ENCODE assay signal across 21 mouse cellular contexts in genomic region chr14:22668711-22669110, GRCm38 (mm10).
DNase-seq lines count a peak whose midpoint lies in the region; ATAC-seq and TF ChIP-seq lines count a peak whose summit lies in the region.
"Had no signal": no experiment of that assay in that cellular context is flagged by ENCODE, and none has a peak within 500 bp of the region (broad histone marks: within the 10 kb centered on the region; RNA-seq: fewer than 3 reads in every experiment).

No protein-coding gene starts in this region.

- H3K9ac ChIP-seq in heart, adult 2 months (ENCODE audit: low read depth, low read length) = no peak overlapping the region
- H3K9ac ChIP-seq in midbrain, postnatal 0 days (replicated peaks; ENCODE audit: low read length, poor library complexity, severe bottlenecking) = no peak overlapping the region
- no peak overlapping the region for H3K9ac ChIP-seq in midbrain, embryonic 13.5 days (replicated peaks)
- H3K9ac ChIP-seq in hindbrain, embryonic 11.5 days (ENCODE audit: low read depth, low read length) = no peak overlapping the region
- H3K9ac ChIP-seq: embryonic facial prominence, embryonic 15.5 days; forebrain, embryonic 15.5 days; limb, embryonic 12.5 days; liver, embryonic 12.5 days had no signal

- H3K79me2 ChIP-seq in heart, adult 2 months (replicated peaks; ENCODE audit: control insufficient read depth, insufficient read depth, low read length) = no peaks in the 10 kb centered on the region

- TF ChIP-seq EP300 in heart, adult 2 months (IDR thresholded peaks at IDR 0.05; ENCODE audit: insufficient read depth, low read depth, low read length) = no peak

- no peaks in the 10 kb centered on the region for H3K4me1 ChIP-seq in heart, adult 2 months (ENCODE audit: control insufficient read depth, insufficient read depth, low read length)
- no peaks in the 10 kb centered on the region for H3K4me1 ChIP-seq in midbrain, postnatal 0 days (ENCODE audit: insufficient read depth, low read length)
- H3K4me1 ChIP-seq in midbrain, embryonic 13.5 days (replicated peaks) = no peaks in the 10 kb centered on the region
- no peaks in the 10 kb centered on the region for H3K4me1 ChIP-seq in hindbrain, embryonic 11.5 days (replicated peaks; ENCODE audit: control insufficient read depth, insufficient read depth, low read length)
- no peaks in the 10 kb centered on the region for H3K4me1 ChIP-seq in cerebellum, adult 2 months (ENCODE audit: control insufficient read depth, insufficient read depth, low read length)
- H3K4me1 ChIP-seq: forebrain, embryonic 15.5 days; limb, embryonic 12.5 days; liver, embryonic 12.5 days had no signal

- no peak for ATAC-seq in midbrain, postnatal 0 days (ENCODE audit: low FRiP score)
- ATAC-seq in midbrain, embryonic 13.5 days = no peak
- ATAC-seq in hindbrain, embryonic 11.5 days (ENCODE audit: low FRiP score) = no peak
- ATAC-seq: forebrain, embryonic 15.5 days; liver, embryonic 12.5 days; midbrain, embryonic 16.5 days had no signal

- intact Hi-C loops in heart, adult 2 months (cut with DNase I) = no loop called here

- H3K27ac ChIP-seq in heart, adult 2 months = no peak overlapping the region
- no peak overlapping the region for H3K27ac ChIP-seq in midbrain, postnatal 0 days (ENCODE audit: low read depth, low read length)
- H3K27ac ChIP-seq in midbrain, embryonic 13.5 days = no peak overlapping the region
- no peak overlapping the region; the same call in 1 of the 2 replicates for H3K27ac ChIP-seq in hindbrain, embryonic 11.5 days (ENCODE audit: low read depth, low read length)
- H3K27ac ChIP-seq in cerebellum, adult 2 months (ENCODE audit: insufficient read depth, low read length) = no peak overlapping the region
- H3K27ac ChIP-seq: embryonic facial prominence, embryonic 15.5 days; forebrain, embryonic 15.5 days; limb, embryonic 12.5 days; liver, embryonic 12.5 days had no signal

- TF ChIP-seq CTCF in heart, adult 2 months (IDR thresholded peaks at IDR 0.05) = no peak
- no peak for TF ChIP-seq CTCF in midbrain, postnatal 0 days (IDR thresholded peaks at IDR 0.05)
- no peak for TF ChIP-seq CTCF in cerebellum, adult 2 months (IDR thresholded peaks at IDR 0.05; ENCODE audit: borderline replicate concordance, insufficient read depth, low read depth, low read length)

- DNase-seq in heart, adult 11 months = peak; percentile 83
- DNase-seq in heart, adult 2 months = no peak
- DNase-seq in midbrain, postnatal 0 days (ENCODE audit: low spot score) = peak; percentile 44
- peak; percentile 53 for DNase-seq in hindbrain, embryonic 11.5 days (ENCODE audit: low spot score)
- no peak for DNase-seq in gastrocnemius, adult 18-20 months (ENCODE audit: low spot score)
- DNase-seq in cerebellum, adult 2 months = no peak
- DNase-seq: adrenal gland, postnatal 25 days; cerebellum, adult 9-11 months; gastrocnemius, postnatal 25 days; kidney, adult 11 months; kidney, postnatal 10 days; lung, adult 2 months; right cerebral cortex, postnatal 14 days; spleen, adult 18-20 months; thymus, postnatal 14 days had no signal

- H3K27me3 ChIP-seq in heart, adult 2 months (ENCODE audit: control insufficient read depth, insufficient read depth, low read length) = no peaks in the 10 kb centered on the region
- no peaks in the 10 kb centered on the region for H3K27me3 ChIP-seq in midbrain, postnatal 0 days (ENCODE audit: insufficient read depth, low read length)
- 0 out of 2 replicates have a peak, but pooled peaks cover 3% of the 10 kb centered on the region for H3K27me3 ChIP-seq in midbrain, embryonic 13.5 days
- H3K27me3 ChIP-seq in hindbrain, embryonic 11.5 days (ENCODE audit: control insufficient read depth, insufficient read depth, low read length) = no peaks in the 10 kb centered on the region
- no peaks in the 10 kb centered on the region for H3K27me3 ChIP-seq in cerebellum, adult 2 months (ENCODE audit: control insufficient read depth, insufficient read depth, low read length)
- H3K27me3 ChIP-seq: embryonic facial prominence, embryonic 15.5 days; forebrain, embryonic 15.5 days; liver, embryonic 12.5 days had no signal

- TF ChIP-seq POLR2A in heart, adult 2 months (IDR thresholded peaks at IDR 0.05; ENCODE audit: insufficient read depth, low read depth, low read length) = no peak
- no peak for TF ChIP-seq POLR2A in cerebellum, adult 2 months (IDR thresholded peaks at IDR 0.05; ENCODE audit: borderline replicate concordance, insufficient read depth, low read length)

- H3K36me3 ChIP-seq in heart, adult 2 months (ENCODE audit: control insufficient read depth, insufficient read depth, low read length) = no peaks in the 10 kb centered on the region
- H3K36me3 ChIP-seq in midbrain, postnatal 0 days (ENCODE audit: insufficient read depth, low read length) = no peaks in the 10 kb centered on the region
- H3K36me3 ChIP-seq in midbrain, embryonic 13.5 days = no peaks in the 10 kb centered on the region
- H3K36me3 ChIP-seq in hindbrain, embryonic 11.5 days (ENCODE audit: control insufficient read depth, insufficient read depth, low read length) = no peaks in the 10 kb centered on the region
- H3K36me3 ChIP-seq: embryonic facial prominence, embryonic 15.5 days; forebrain, embryonic 15.5 days; limb, embryonic 12.5 days; liver, embryonic 12.5 days had no signal

- no peak overlapping the region for H3K4me3 ChIP-seq in heart, adult 2 months
- no peak overlapping the region for H3K4me3 ChIP-seq in midbrain, postnatal 0 days (ENCODE audit: low read depth, low read length)
- H3K4me3 ChIP-seq in midbrain, embryonic 13.5 days (replicated peaks) = no peak overlapping the region
- no peak overlapping the region for H3K4me3 ChIP-seq in hindbrain, embryonic 11.5 days (ENCODE audit: low read depth, low read length)
- no peak overlapping the region for H3K4me3 ChIP-seq in cerebellum, adult 2 months (replicated peaks; ENCODE audit: insufficient read depth, low read depth, low read length)
- H3K4me3 ChIP-seq: embryonic facial prominence, embryonic 15.5 days; forebrain, embryonic 15.5 days; limb, embryonic 12.5 days; liver, embryonic 12.5 days had no signal

- no peak overlapping the region for H3K4me2 ChIP-seq in midbrain, postnatal 0 days (ENCODE audit: low read depth, low read length, poor library complexity, severe bottlenecking)
- no peak overlapping the region for H3K4me2 ChIP-seq in midbrain, embryonic 13.5 days (replicated peaks)
- no peak overlapping the region for H3K4me2 ChIP-seq in hindbrain, embryonic 11.5 days (replicated peaks; ENCODE audit: low read depth, low read length)
- H3K4me2 ChIP-seq: embryonic facial prominence, embryonic 15.5 days; forebrain, embryonic 15.5 days; limb, embryonic 12.5 days; liver, embryonic 12.5 days had no signal

- H3K9me3 ChIP-seq in midbrain, postnatal 0 days (ENCODE audit: low read length) = no peaks in the 10 kb centered on the region
- no peaks in the 10 kb centered on the region for H3K9me3 ChIP-seq in midbrain, embryonic 13.5 days
- H3K9me3 ChIP-seq in hindbrain, embryonic 11.5 days (ENCODE audit: control insufficient read depth, low read length) = no peaks in the 10 kb centered on the region
- H3K9me3 ChIP-seq: embryonic facial prominence, embryonic 15.5 days; forebrain, embryonic 15.5 days; limb, embryonic 12.5 days; liver, embryonic 12.5 days had no signal

- WGBS in heart, adult 2 months = 61% methylated on average over 6 of the region's 6 CpGs
- 74% methylated on average over 6 of the region's 6 CpGs for WGBS in midbrain, postnatal 0 days
- 79% methylated on average over 6 of the region's 6 CpGs for WGBS in midbrain, embryonic 13.5 days
- WGBS in hindbrain, embryonic 11.5 days = 43% methylated on average over 6 of the region's 6 CpGs
- 82% methylated on average over 6 of the region's 6 CpGs for WGBS in cerebellum, adult 2 months

Comparison
In these comparisons a context has a peak if more than half of its experiments do, and no peak if none do; other contexts are left out.
1. DNase-seq: peak in heart, adult 11 months (single experiment), midbrain, postnatal 0 days (single experiment) and hindbrain, embryonic 11.5 days (single experiment); none in heart, adult 2 months (0 of 2), gastrocnemius, adult 18-20 months (single experiment) and cerebellum, adult 2 months (0 of 2).